Mouse (Mus musculus) C2C12 (cell line): ENCODE results near the gene Gm6588.

Source experiments
- CEBPB ChIP-seq: IDR thresholded peaks from one replicate; pipeline ENCODE4 v1.6.1; 2011; ENCODE audit warnings: low read depth, mild to moderate bottlenecking, control low read depth, moderate library complexity
- CTCF ChIP-seq: IDR thresholded peaks from one replicate; pipeline ENCODE4 v1.5.1; 2011; ENCODE audit not compliant: control insufficient read depth, insufficient read depth, insufficient read length
- MAX ChIP-seq: IDR thresholded peaks from one replicate; pipeline ENCODE4 v1.6.1; 2011; ENCODE audit warnings: mild to moderate bottlenecking, control low read depth
- MYOD1 ChIP-seq: IDR thresholded peaks from one replicate; pipeline ENCODE4 v1.6.1; 2011; ENCODE audit warnings: low read depth; ENCODE audit not compliant: control insufficient read depth, insufficient read length
- MYOG ChIP-seq: IDR thresholded peaks from one replicate; pipeline ENCODE4 v1.6.1; 2011; ENCODE audit not compliant: control insufficient read depth, insufficient read length; ENCODE audit errors: extremely low read depth
- USF1 ChIP-seq: IDR thresholded peaks from one replicate; pipeline ENCODE4 v1.6.1; 2011; ENCODE audit warnings: low read depth, mild to moderate bottlenecking, control low read depth, moderate library complexity

DNA sequence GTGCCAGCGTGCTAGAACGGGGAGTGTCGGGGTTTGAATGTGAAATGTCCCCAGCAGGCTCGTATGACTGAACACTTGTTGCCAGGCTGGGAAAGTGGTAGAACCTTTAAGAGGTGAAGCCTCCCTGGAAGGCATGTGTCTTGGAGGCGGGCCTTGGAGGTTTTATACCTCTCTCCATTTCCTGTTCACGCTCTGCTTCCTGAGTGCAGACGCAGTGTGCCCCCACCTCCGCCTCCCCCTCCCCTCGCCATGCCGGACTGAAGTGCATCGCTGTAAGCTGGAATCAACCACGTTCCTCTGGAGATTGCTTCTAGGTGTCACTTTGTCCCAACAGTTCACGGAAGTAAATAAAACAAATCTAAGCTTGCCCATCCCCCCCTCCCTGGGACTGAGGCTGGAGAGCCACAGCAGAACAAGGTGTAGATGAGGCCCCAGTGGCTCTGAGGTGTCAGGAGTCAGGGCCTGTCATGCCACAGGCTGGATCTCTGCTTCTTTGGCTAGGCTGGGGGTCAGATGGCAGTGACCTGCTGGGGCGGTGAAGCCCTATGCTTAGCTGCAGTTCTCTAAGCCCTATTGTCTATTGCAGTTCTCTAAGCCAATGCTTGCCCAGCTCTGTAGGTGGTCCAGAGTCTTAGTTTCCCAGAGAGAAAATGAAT is 18.0 kb upstream of the Gm6588 start:
- TF ChIP-seq CTCF (no peak), MYOD1 (no peak), MYOG (no peak), CEBPB (no peak), MAX (no peak), USF1 (no peak)
